Mouse (Mus musculus) embryo, embryonic 11 days (tissue): ENCODE measurements around the gene Gcc2.
"Not testable (repeated sequence)": the region's sequence is repeated elsewhere in the genome, so short reads cannot be mapped to it uniquely, and the experiment has no call there.

Experiments
- DNase-seq: peaks from one replicate; pipeline ENCODE4 v3.0.0-alpha.2; 2015

The Gcc2 gene

GRCm38 (mm10) chr10:58323028-58323991 is 68.0 kb downstream of the Gcc2 start, which contains the start of gene Lims1:
Gene Lims1 (plus strand): TSS chr10:58323466.
- DNase-seq, result peak; percentile 99

DNA sequence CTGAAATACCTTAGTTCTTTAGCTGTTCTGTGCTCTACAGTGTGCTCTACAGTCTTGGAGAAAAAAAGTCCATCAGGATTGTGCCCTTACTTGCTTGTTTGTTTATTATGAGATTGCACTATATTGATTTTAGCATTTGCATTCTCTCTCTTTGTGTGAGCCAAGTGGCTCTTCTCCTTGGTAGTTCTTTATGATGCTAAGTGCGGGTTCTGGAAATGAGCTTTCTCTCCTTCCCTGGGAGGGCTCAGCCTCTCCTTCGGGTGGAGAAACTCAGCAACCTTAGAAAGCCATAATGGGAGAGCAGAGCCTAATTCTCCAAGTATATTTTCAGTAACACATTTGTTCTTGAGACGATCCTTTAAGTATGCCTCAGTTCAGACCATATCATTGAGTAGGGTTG is 71.0 kb downstream of the Gcc2 start:
- DNase-seq, result no peak

DNA sequence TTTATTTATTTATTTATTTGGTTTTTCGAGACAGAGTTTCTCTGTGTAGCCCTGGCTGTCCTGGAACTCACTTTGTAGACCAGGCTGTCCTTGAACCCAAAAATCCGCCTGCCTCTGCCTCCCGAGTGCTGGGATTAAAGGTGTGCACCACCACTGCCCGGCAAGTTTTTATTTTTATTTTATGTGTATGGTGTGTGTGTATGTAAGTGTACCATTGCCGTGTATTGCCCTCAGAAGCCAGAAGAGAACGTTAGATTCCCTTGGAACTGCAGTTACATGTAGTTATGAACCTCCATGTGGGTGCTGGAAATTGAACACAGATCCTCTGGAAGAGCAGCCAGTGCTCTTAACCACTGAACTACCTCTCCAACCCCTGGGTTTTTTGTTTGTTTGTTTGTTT is 72.5 kb downstream of the Gcc2 start:
- not testable (repeated sequence) for DNase-seq

- DNase-seq, result no peak
Observed at GRCm38 (mm10) chr10:58328517-58329108, 73.3 kb downstream of the Gcc2 start.

GRCm38 (mm10) chr10:58330635-58331034 is 75.3 kb downstream of the Gcc2 start:
- DNase-seq, result no peak

GRCm38 (mm10) chr10:58331741-58332140 is 76.4 kb downstream of the Gcc2 start:
- DNase-seq, result no peak

- DNase-seq, result no peak
Observed at GRCm38 (mm10) chr10:58333414-58333813, 78.1 kb downstream of the Gcc2 start.

DNA sequence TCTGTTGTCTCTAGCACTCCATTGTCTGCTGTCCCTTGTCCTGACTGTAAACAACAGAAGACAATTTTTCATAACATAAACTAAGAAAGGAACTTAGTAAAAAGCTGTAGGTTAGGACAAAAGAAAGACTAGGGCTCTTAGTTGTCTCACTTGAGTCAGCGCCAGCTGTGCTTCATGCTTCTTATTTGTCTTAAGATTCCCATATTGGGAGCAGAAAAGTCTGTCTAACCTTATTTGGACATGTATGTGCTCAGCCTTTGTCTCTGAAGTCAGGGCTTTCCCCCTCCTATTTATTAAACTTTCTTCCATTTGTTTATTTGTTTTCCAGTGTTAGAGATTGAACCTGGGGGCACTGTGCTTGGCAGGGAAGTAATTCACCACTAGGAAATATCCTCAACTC is 80.9 kb downstream of the Gcc2 start:
- DNase-seq, result no peak

DNA sequence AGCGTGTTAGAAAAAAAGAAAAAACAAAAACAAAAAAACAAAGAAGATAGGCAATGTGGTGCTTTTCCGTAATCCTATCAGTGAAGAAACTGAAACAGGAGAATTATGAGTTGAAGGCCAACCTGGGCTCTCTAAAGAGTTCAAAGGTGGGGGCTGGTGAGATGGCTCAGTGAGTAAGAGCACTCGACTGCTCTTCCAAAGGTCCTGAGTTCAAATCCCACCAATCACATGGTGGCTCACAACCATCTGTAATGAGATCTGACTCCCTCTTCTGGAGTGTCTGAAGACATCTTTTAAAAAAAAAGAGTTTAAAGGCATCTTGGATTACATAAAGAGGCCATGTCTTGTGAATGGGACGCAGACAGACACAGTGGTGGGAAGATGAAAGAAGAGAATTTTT is 81.8 kb downstream of the Gcc2 start:
- not testable (repeated sequence) for DNase-seq

GRCm38 (mm10) chr10:58338590-58338989 is 83.3 kb downstream of the Gcc2 start:
- no peak for DNase-seq

GRCm38 (mm10) chr10:58341685-58342084 is 86.4 kb downstream of the Gcc2 start:
- peak; percentile 11 for DNase-seq

- no peak for DNase-seq
Observed at GRCm38 (mm10) chr10:58342199-58342598, 86.9 kb downstream of the Gcc2 start.

DNA sequence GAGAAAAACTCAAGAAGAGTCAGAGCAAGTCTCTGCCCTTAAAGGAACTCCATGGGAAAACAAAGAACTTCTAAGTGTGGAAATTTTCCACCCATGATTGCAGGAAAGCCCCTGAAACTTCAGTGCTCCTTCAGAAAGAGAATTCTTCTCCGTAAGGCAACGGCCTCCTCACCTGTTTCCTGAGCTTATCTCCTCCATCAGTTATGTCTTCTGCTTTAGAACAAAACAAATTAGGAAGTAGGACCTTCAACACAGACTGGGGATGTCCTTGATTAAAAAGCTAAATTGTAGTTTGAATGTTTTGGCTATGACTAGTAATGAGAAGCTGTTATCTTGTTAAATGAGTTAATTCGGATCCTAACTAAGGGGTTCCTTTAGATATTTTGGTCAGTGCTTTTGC is 88.3 kb downstream of the Gcc2 start:
- no peak for DNase-seq

DNA sequence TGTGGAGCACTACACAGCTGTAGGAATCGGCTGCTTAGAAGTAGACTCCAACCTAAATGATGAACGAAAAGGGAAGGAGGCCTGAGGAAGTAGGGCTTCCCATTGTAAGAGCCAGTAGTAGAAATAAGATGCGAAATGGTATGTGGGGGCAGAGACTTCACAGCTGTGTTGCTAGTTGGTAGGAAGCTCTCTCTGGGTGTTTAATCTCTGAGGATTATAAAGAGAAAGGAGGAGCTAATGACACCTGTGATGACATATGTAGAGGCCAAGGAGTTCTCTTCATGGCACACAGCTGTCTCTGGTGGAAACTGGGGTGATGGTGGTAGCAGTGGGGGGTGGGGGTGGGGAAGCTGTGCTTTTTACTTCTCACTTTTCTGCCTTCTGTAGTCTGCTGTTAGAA is 95.3 kb downstream of the Gcc2 start:
- no peak for DNase-seq

DNA sequence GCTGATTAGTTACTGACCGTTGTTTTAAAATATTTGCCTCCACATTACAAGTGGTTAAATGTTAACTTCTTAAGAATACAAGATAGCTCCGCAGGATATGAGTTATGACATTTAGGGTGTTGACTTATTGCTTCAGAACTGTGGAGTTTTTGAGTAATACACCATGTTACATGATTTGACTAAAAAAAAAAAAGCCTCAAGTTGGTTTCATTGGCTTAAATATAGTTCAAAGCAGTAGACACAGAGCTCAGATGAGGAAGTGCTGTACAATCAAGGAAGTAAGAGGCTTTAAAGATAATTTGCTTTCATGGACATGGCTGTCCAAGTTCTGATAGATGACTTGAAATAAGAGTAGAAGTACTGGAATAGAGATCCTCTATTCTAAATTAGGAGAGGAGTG is 96.4 kb downstream of the Gcc2 start:
- no peak for DNase-seq

GRCm38 (mm10) chr10:58352364-58352763 is 97.1 kb downstream of the Gcc2 start:
- DNase-seq, result no peak

DNA sequence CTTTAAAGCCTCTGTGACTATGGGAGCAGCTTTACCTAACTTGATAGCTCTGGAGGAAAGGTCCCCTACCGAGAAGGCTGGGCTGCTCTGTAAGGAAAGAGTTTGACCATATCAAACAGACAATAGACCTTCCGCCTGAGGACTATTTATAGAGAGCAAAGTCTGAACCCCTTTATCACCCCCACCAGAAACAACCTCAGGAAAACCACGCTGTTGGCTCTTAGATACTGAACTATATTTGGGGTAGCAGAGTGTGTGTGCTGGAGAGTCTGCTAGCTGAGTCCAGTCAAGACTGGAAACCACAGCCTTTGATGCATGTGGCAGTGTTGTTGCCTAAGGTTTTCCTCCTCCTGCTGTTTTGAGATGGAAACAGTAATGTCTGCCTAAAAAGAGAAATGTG is 99.3 kb downstream of the Gcc2 start:
- DNase-seq, result no peak
